Mouse (Mus musculus) stomach, postnatal 0 days (tissue): ENCODE measurements at regions not wholly inside any gene's neighbourhood (a gene's known extent, or its start where the extent isn't known, plus 50 kb on each side); places are given as distances from the start of the nearest gene placed in this dataset.

Experiments used
- ATAC-seq: fragments of 200-750 bp; cut with Nextera tagmentation; 2 replicates; pipeline ENCODE4 v1.8.0; 2017; ENCODE audit not compliant: low FRiP score, low TSS enrichment
- DNase-seq: peaks from one replicate; pipeline ENCODE4 v3.0.0-alpha.2; 2016; ENCODE audit warnings: low spot score
- H3K27ac ChIP-seq: fragments of 300-500 bp; sonication (generic); replicated peaks from 2 replicates; pipeline ENCODE4 v1.5.1; 2014; ENCODE audit warnings: mild to moderate bottlenecking, control low read depth
- H3K27me3 ChIP-seq: fragments of 300-500 bp; sonication (generic); 2 replicates; pipeline ENCODE4 v1.6.1; 2014; ENCODE audit warnings: low read length; ENCODE audit not compliant: control insufficient read depth, insufficient read depth
- H3K36me3 ChIP-seq: fragments of 300-500 bp; sonication (generic); 2 replicates; pipeline ENCODE4 v1.6.1; 2014; ENCODE audit warnings: low read length, mixed read lengths; ENCODE audit not compliant: control insufficient read depth, insufficient read depth
- H3K4me1 ChIP-seq: fragments of 300-500 bp; sonication (generic); replicated peaks from 2 replicates; pipeline ENCODE4 v1.6.1; 2014; ENCODE audit warnings: antibody characterized with exemption; ENCODE audit not compliant: control insufficient read depth, insufficient read depth
- H3K4me2 ChIP-seq: fragments of 300-500 bp; sonication (generic); replicated peaks from 2 replicates; pipeline ENCODE4 v1.6.1; 2014; ENCODE audit warnings: low read depth, mild to moderate bottlenecking, control low read depth, moderate library complexity
- H3K4me3 ChIP-seq: fragments of 300-500 bp; sonication (generic); 2 replicates; pipeline ENCODE4 v1.5.1; 2014; ENCODE audit warnings: low read depth, low read length, control low read depth
- H3K9ac ChIP-seq: fragments of 300-500 bp; sonication (generic); 2 replicates; pipeline ENCODE4 v1.6.1; 2014; ENCODE audit warnings: mild to moderate bottlenecking, low read length, control low read depth, mixed read lengths
- H3K9me3 ChIP-seq: fragments of 300-500 bp; sonication (generic); 2 replicates; pipeline ENCODE4 v1.6.1; 2016; ENCODE audit warnings: low read length; ENCODE audit not compliant: control insufficient read depth
- CTCF ChIP-seq: IDR thresholded peaks from 2 replicates; pipeline ENCODE4 v1.5.1; 2016; ENCODE audit warnings: antibody characterized with exemption, low read depth, mild to moderate bottlenecking, moderate library complexity
- EP300 ChIP-seq: optimal IDR thresholded peaks from 2 replicates; pipeline ENCODE3; 2016; ENCODE audit warnings: antibody characterized with exemption
- WGBS: fragments of 180-500 bp; shearing (Covaris S2); extraction: QIAGEN DNeasy Blood & Tissue Kit; methylation state at CpG from one replicate; pipeline ENCODE4 v1.1.7; 2014; 5-methylcytosine and 5-hydroxymethylcytosine counted together

GRCm38 (mm10) chr13:10697146-10697545 is 336.5 kb upstream of the Chrm3 start:
- Histone ChIP-seq H3K27me3 (no peaks in the 10 kb centered on the region), H3K4me3 (no peak overlapping the region), H3K36me3 (no peaks in the 10 kb centered on the region), H3K4me2 (no peak overlapping the region), H3K9ac (no peak overlapping the region), H3K4me1 (no peaks in the 10 kb centered on the region), H3K9me3 (no peaks in the 10 kb centered on the region), H3K27ac (no peak overlapping the region)
- TF ChIP-seq EP300 = no peak
- TF ChIP-seq CTCF = no peak
- ATAC-seq (no peak), DNase-seq (no peak)
- 92% methylated on average over 5 of the region's 5 CpGs for WGBS

- no peak for ATAC-seq
- no peak overlapping the region for H3K4me2 ChIP-seq
- no peak for TF ChIP-seq EP300
- TF ChIP-seq CTCF = no peak
Observed at GRCm38 (mm10) chr13:10696181-10696977, 335.7 kb upstream of the Chrm3 start.

DNA sequence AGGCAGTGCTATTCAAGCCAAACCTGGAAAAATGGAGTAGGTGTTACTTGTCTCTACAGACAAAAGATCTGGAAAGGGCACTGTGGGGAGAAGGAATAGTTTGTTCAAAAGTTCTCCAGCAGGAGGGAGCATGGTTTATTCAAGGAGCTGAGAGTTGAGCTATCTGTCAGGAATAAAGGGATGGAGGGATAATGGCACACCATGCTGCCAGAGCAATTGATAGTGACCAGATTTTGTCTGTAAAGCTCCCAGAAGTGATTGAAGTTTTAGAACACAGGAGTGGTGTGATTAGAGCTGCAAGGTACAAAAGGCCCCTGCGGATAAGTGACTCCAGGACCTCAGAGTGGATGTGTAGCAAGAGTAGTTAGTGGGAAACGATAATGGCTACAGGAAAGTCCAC is 330.7 kb upstream of the Chrm3 start:
- no peak overlapping the region for H3K27ac ChIP-seq
- ATAC-seq = no peak
- H3K4me2 ChIP-seq = no peak overlapping the region
- no peak overlapping the region for H3K9ac ChIP-seq
- no peaks in the 10 kb centered on the region for H3K9me3 ChIP-seq
- H3K4me1 ChIP-seq = no peaks in the 10 kb centered on the region
- no peak overlapping the region for H3K4me3 ChIP-seq
- TF ChIP-seq CTCF = no peak
- TF ChIP-seq EP300 = no peak
- no peaks in the 10 kb centered on the region for H3K27me3 ChIP-seq
- no peak for DNase-seq
- WGBS = 81% methylated on average over 2 of the region's 2 CpGs
- no peaks in the 10 kb centered on the region for H3K36me3 ChIP-seq

More at GRCm38 (mm10) chr13:10696181-10696977, 335.7 kb upstream of the Chrm3 start:
- Histone ChIP-seq H3K4me1 (no peaks in the 10 kb centered on the region), H3K27ac (no peak overlapping the region), H3K9ac (no peak overlapping the region), H3K4me3 (no peak overlapping the region), H3K36me3 (no peaks in the 10 kb centered on the region), H3K9me3 (no peaks in the 10 kb centered on the region), H3K27me3 (no peaks in the 10 kb centered on the region)
- DNase-seq = no peak
- 19% methylated on average over 1 of the region's 1 CpGs for WGBS

DNA sequence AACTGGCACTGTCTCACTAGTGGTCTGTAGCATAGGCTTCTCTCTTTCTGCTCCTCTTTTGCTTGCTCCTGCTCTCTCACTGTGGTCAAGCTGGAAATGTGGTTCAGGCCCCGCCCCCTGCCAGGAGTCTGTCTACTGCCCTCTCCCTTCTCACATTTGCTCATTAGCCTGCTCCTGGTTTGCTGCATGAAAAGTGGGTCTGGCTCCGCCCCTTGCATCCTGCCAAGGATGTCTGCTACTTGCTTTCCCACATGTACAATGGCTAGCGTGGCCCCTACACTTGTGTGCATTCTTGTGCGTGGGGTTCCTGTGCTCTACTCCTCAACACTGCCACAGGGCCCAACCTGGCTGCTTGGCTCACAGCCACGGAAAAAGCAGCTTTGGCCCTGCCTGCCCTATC is 326.7 kb upstream of the Chrm3 start:
- H3K27me3 ChIP-seq = no peaks in the 10 kb centered on the region
- no peak overlapping the region for H3K27ac ChIP-seq
- H3K9ac ChIP-seq = no peak overlapping the region
- no peak overlapping the region for H3K4me2 ChIP-seq
- TF ChIP-seq CTCF (no peak), EP300 (no peak)
- 80% methylated on average over 5 of the region's 5 CpGs for WGBS
- DNase-seq = no peak
- no peak overlapping the region for H3K4me3 ChIP-seq
- no peaks in the 10 kb centered on the region for H3K36me3 ChIP-seq
- no peak for ATAC-seq
- no peaks in the 10 kb centered on the region for H3K4me1 ChIP-seq
- H3K9me3 ChIP-seq = no peaks in the 10 kb centered on the region

- no peak overlapping the region for H3K9ac ChIP-seq
- H3K27me3 ChIP-seq = no peaks in the 10 kb centered on the region
- no peaks in the 10 kb centered on the region for H3K4me1 ChIP-seq
- no peak for DNase-seq
- ATAC-seq = no peak
- no peaks in the 10 kb centered on the region for H3K9me3 ChIP-seq
- 57% methylated on average over 2 of the region's 2 CpGs for WGBS
- no peaks in the 10 kb centered on the region for H3K36me3 ChIP-seq
- TF ChIP-seq CTCF = no peak
- H3K27ac ChIP-seq = no peak overlapping the region
- H3K4me2 ChIP-seq = no peak overlapping the region
- no peak overlapping the region for H3K4me3 ChIP-seq
Observed at GRCm38 (mm10) chr13:10654086-10654422, 293.4 kb upstream of the Chrm3 start.

GRCm38 (mm10) chr13:10653376-10654085 is 292.9 kb upstream of the Chrm3 start:
- Histone ChIP-seq H3K9me3 (no peaks in the 10 kb centered on the region), H3K27me3 (no peaks in the 10 kb centered on the region), H3K36me3 (no peaks in the 10 kb centered on the region), H3K27ac (no peak overlapping the region), H3K4me3 (no peak overlapping the region), H3K4me1 (no peaks in the 10 kb centered on the region), H3K9ac (no peak overlapping the region), H3K4me2 (no peak overlapping the region)
- DNase-seq (no peak), ATAC-seq (no peak)
- WGBS = 55% methylated on average over 9 of the region's 9 CpGs
- TF ChIP-seq CTCF (no peak), EP300 (no peak)
